Mouse (Mus musculus): ENCODE measurements around the gene Col5a3. TPM values are rescaled to one million over a fixed set of nuclear protein-coding genes. Genes with fewer than 3 reads are reported as not detected.

Gene Col5a3
- polyA plus RNA-seq, 1 experiment = 4.3 TPM

- peak; percentile 9 for DNase-seq
- H3K4me3 ChIP-seq (ENCODE audit: control insufficient read depth, insufficient read depth, low read length) = no peak overlapping the region
These were observed 2.2 kb downstream of the Col5a3 start for GRCm38 (mm10) chr9:20812537-20813271.

GRCm38 (mm10) chr9:20810773-20811172, 4.1 kb downstream of the Col5a3 start:
- no peaks in the 10 kb centered on the region for H3K36me3 ChIP-seq (ENCODE audit: control insufficient read depth, insufficient read depth, low read length)
- no peaks in the 10 kb centered on the region; the same call in 1 of the 2 replicates for H3K27me3 ChIP-seq (ENCODE audit: control insufficient read depth, insufficient read depth, low read length)
- DNase-seq = no peak
- 75% methylated on average over 1 of the region's 1 CpGs for WGBS
- H3K27ac ChIP-seq (ENCODE audit: control insufficient read depth, insufficient read depth, low read length) = no peak overlapping the region
- TF ChIP-seq POLR2A (IDR thresholded peaks at IDR 0.05; ENCODE audit: control insufficient read depth, extremely low read depth, insufficient read depth, low read length, poor library complexity) (no peak), CTCF (IDR thresholded peaks at IDR 0.05; ENCODE audit: borderline replicate concordance, control insufficient read depth, extremely low read depth, insufficient read depth, low read length, poor library complexity) (no peak)
- no peaks in the 10 kb centered on the region for H3K4me1 ChIP-seq (replicated peaks; ENCODE audit: control insufficient read depth, insufficient read depth, low read length)
- no peak overlapping the region for H3K4me3 ChIP-seq (ENCODE audit: control insufficient read depth, insufficient read depth, low read length)

More at GRCm38 (mm10) chr9:20812537-20813271, 2.2 kb downstream of the Col5a3 start:
- 18% methylated on average over 19 of the region's 19 CpGs for WGBS
- Histone ChIP-seq H3K36me3 (ENCODE audit: control insufficient read depth, insufficient read depth, low read length) (no peaks in the 10 kb centered on the region), H3K27ac (ENCODE audit: control insufficient read depth, insufficient read depth, low read length) (no peak overlapping the region), H3K27me3 (ENCODE audit: control insufficient read depth, insufficient read depth, low read length) (no peaks in the 10 kb centered on the region; the same call in 1 of the 2 replicates), H3K4me1 (replicated peaks; ENCODE audit: control insufficient read depth, insufficient read depth, low read length) (no peaks in the 10 kb centered on the region)
- TF ChIP-seq POLR2A (IDR thresholded peaks at IDR 0.05; ENCODE audit: control insufficient read depth, extremely low read depth, insufficient read depth, low read length, poor library complexity) (no peak), CTCF (IDR thresholded peaks at IDR 0.05; ENCODE audit: borderline replicate concordance, control insufficient read depth, extremely low read depth, insufficient read depth, low read length, poor library complexity) (no peak)

GRCm38 (mm10) chr9:20810271-20810670, 4.6 kb downstream of the Col5a3 start:
- Histone ChIP-seq H3K4me3 (ENCODE audit: control insufficient read depth, insufficient read depth, low read length) (no peak overlapping the region), H3K36me3 (ENCODE audit: control insufficient read depth, insufficient read depth, low read length) (no peaks in the 10 kb centered on the region), H3K27me3 (ENCODE audit: control insufficient read depth, insufficient read depth, low read length) (no peaks in the 10 kb centered on the region; the same call in 1 of the 2 replicates), H3K4me1 (replicated peaks; ENCODE audit: control insufficient read depth, insufficient read depth, low read length) (no peaks in the 10 kb centered on the region), H3K27ac (ENCODE audit: control insufficient read depth, insufficient read depth, low read length) (no peak overlapping the region)
- 41% methylated on average over 4 of the region's 4 CpGs for WGBS
- no peak for DNase-seq
- no peak for TF ChIP-seq POLR2A (IDR thresholded peaks at IDR 0.05; ENCODE audit: control insufficient read depth, extremely low read depth, insufficient read depth, low read length, poor library complexity)
- no peak for TF ChIP-seq CTCF (IDR thresholded peaks at IDR 0.05; ENCODE audit: borderline replicate concordance, control insufficient read depth, extremely low read depth, insufficient read depth, low read length, poor library complexity)

- Histone ChIP-seq H3K4me1 (replicated peaks; ENCODE audit: control insufficient read depth, insufficient read depth, low read length) (no peaks in the 10 kb centered on the region), H3K4me3 (ENCODE audit: control insufficient read depth, insufficient read depth, low read length) (no peak overlapping the region), H3K27me3 (ENCODE audit: control insufficient read depth, insufficient read depth, low read length) (no peaks in the 10 kb centered on the region), H3K36me3 (ENCODE audit: control insufficient read depth, insufficient read depth, low read length) (no peaks in the 10 kb centered on the region), H3K27ac (ENCODE audit: control insufficient read depth, insufficient read depth, low read length) (no peak overlapping the region)
- TF ChIP-seq CTCF (IDR thresholded peaks at IDR 0.05; ENCODE audit: borderline replicate concordance, control insufficient read depth, extremely low read depth, insufficient read depth, low read length, poor library complexity) (no peak), POLR2A (IDR thresholded peaks at IDR 0.05; ENCODE audit: control insufficient read depth, extremely low read depth, insufficient read depth, low read length, poor library complexity) (no peak)
- no peak for DNase-seq
- 66% methylated on average over 5 of the region's 5 CpGs for WGBS
These were observed 9.2 kb downstream of the Col5a3 start for GRCm38 (mm10) chr9:20805706-20806105.

- H3K36me3 ChIP-seq (ENCODE audit: control insufficient read depth, insufficient read depth, low read length) = no peaks in the 10 kb centered on the region
- WGBS = 89% methylated on average over 3 of the region's 3 CpGs
- H3K4me1 ChIP-seq (replicated peaks; ENCODE audit: control insufficient read depth, insufficient read depth, low read length) = no peaks in the 10 kb centered on the region
- H3K27me3 ChIP-seq (ENCODE audit: control insufficient read depth, insufficient read depth, low read length) = no peaks in the 10 kb centered on the region
- DNase-seq = no peak
- no peak overlapping the region for H3K27ac ChIP-seq (ENCODE audit: control insufficient read depth, insufficient read depth, low read length)
- H3K4me3 ChIP-seq (ENCODE audit: control insufficient read depth, insufficient read depth, low read length) = no peak overlapping the region
- TF ChIP-seq POLR2A (IDR thresholded peaks at IDR 0.05; ENCODE audit: control insufficient read depth, extremely low read depth, insufficient read depth, low read length, poor library complexity) (no peak), CTCF (IDR thresholded peaks at IDR 0.05; ENCODE audit: borderline replicate concordance, control insufficient read depth, extremely low read depth, insufficient read depth, low read length, poor library complexity) (no peak)
These were observed 9.7 kb downstream of the Col5a3 start for GRCm38 (mm10) chr9:20805159-20805495.

- peak; percentile 51 for DNase-seq
- H3K27ac ChIP-seq (ENCODE audit: control insufficient read depth, insufficient read depth, low read length) = no peak overlapping the region
- 65% methylated on average over 13 of the region's 13 CpGs for WGBS
- H3K36me3 ChIP-seq (ENCODE audit: control insufficient read depth, insufficient read depth, low read length) = no peaks in the 10 kb centered on the region
- no peaks in the 10 kb centered on the region for H3K27me3 ChIP-seq (ENCODE audit: control insufficient read depth, insufficient read depth, low read length)
- TF ChIP-seq POLR2A (IDR thresholded peaks at IDR 0.05; ENCODE audit: control insufficient read depth, extremely low read depth, insufficient read depth, low read length, poor library complexity) (no peak), CTCF (IDR thresholded peaks at IDR 0.05; ENCODE audit: borderline replicate concordance, control insufficient read depth, extremely low read depth, insufficient read depth, low read length, poor library complexity) (peak; percentile 49; the same call in 1 of the 2 replicates)
- no peaks in the 10 kb centered on the region for H3K4me1 ChIP-seq (replicated peaks; ENCODE audit: control insufficient read depth, insufficient read depth, low read length)
- no peak overlapping the region for H3K4me3 ChIP-seq (ENCODE audit: control insufficient read depth, insufficient read depth, low read length)
These were observed 10.4 kb downstream of the Col5a3 start for GRCm38 (mm10) chr9:20804266-20805158.

All from thymus, adult 2 months (tissue).